ENCODE assay signal across 19 mouse cellular contexts in the genomic region with DNA sequence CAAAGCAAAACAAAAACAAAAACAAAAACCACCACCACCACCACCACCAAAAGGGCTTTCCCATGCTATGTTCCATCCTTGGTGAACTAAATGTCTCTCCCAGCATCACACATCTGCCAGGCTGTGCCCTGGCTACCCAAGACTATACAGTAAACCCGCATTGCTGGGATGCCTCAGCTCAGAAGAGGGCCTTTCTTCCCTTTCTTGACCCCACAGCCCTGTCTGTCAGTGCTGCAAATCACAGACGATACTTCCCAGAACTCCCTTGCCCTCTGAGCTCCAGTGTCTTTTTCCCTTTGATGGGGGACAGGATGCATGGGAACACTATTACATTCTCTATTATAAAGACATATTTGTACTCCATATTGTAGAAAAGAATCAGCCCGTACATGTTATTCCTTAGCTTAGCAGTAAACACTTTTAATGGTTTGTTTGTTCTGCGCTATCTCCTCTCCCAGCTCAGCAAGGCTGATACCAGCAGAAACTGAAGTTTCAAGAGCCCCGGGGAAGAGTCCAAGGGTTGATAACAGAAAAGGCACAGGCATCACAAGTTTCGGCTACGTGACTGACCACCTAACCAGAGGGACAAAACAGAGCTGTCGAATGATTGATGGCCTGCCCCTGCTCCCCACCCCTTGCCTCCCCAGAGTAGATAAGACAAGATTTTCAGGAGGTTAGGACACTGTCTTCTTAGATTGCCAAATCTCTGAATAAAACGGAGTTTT. TPM values are rescaled to one million over a fixed set of nuclear protein-coding genes. Genes with fewer than 3 reads are reported as not detected.
DNase-seq lines count a peak whose midpoint lies in the region; ATAC-seq lines count a peak whose summit lies in the region.
"Had no signal": no experiment of that assay in that cellular context is flagged by ENCODE, and none has a peak within 500 bp of the region (broad histone marks: within the 10 kb centered on the region; RNA-seq: fewer than 3 reads in every experiment).

No protein-coding gene starts in this region.

- H3K27me3 ChIP-seq in heart, embryonic 11.5 days (ENCODE audit: control insufficient read depth, insufficient read depth, low read length), result no peaks in the 10 kb centered on the region
- peaks cover 9% of the 10 kb centered on the region; the same call in 1 of the 2 replicates for H3K27me3 ChIP-seq in liver, embryonic 15.5 days
- peaks cover 4% of the 10 kb centered on the region for H3K27me3 ChIP-seq in liver, embryonic 12.5 days (replicated peaks)
- no peaks in the 10 kb centered on the region for H3K27me3 ChIP-seq in intestine, embryonic 16.5 days (replicated peaks; ENCODE audit: control insufficient read depth, insufficient read depth, low read length)
- no peaks in the 10 kb centered on the region for H3K27me3 ChIP-seq in kidney, embryonic 14.5 days (ENCODE audit: control insufficient read depth, insufficient read depth, low read length)
- H3K27me3 ChIP-seq: liver, embryonic 13.5 days; neural tube, embryonic 15.5 days had no signal

- no peak overlapping the region for H3K4me3 ChIP-seq in heart, embryonic 11.5 days (ENCODE audit: low read depth, low read length)
- H3K4me3 ChIP-seq in liver, embryonic 15.5 days (replicated peaks), result no peak overlapping the region
- no peak overlapping the region for H3K4me3 ChIP-seq in liver, embryonic 12.5 days
- no peak overlapping the region for H3K4me3 ChIP-seq in intestine, embryonic 16.5 days (ENCODE audit: low read length)
- no peak overlapping the region for H3K4me3 ChIP-seq in kidney, embryonic 14.5 days (ENCODE audit: low read length)
- H3K4me3 ChIP-seq: embryonic facial prominence, embryonic 13.5 days; liver, embryonic 13.5 days; neural tube, embryonic 15.5 days had no signal

- 28% methylated on average over 9 of the region's 9 CpGs for WGBS in heart, embryonic 11.5 days (ENCODE audit: insufficient replicate concordance)
- WGBS in liver, embryonic 15.5 days (ENCODE audit: insufficient replicate concordance), result 37% methylated on average over 9 of the region's 9 CpGs
- 36% methylated on average over 9 of the region's 9 CpGs for WGBS in liver, embryonic 12.5 days (ENCODE audit: insufficient replicate concordance)
- WGBS in intestine, embryonic 16.5 days, result 31% methylated on average over 9 of the region's 9 CpGs
- 59% methylated on average over 9 of the region's 9 CpGs for WGBS in kidney, embryonic 14.5 days

- DNase-seq in heart, adult 9 months (ENCODE audit: low spot score in 2 of 2), result no peak
- DNase-seq in embryo, embryonic 10.5 days (ENCODE audit: low spot score), result peak; percentile 22
- no peak for DNase-seq in layer of hippocampus, adult 18-20 months (ENCODE audit: low spot score in 2 of 2)
- DNase-seq: adrenal gland, postnatal 25 days; B cell, adult 2 months; cerebellum, adult 18-20 months; cerebellum, postnatal 36 days; kidney, adult 9 months; layer of hippocampus, postnatal 36 days; liver, embryonic 13.5 days had no signal

- H3K9me3 ChIP-seq in heart, embryonic 11.5 days (replicated peaks; ENCODE audit: control insufficient read depth, low read length), result no peaks in the 10 kb centered on the region
- H3K9me3 ChIP-seq in liver, embryonic 15.5 days (replicated peaks), result no peaks in the 10 kb centered on the region
- H3K9me3 ChIP-seq in liver, embryonic 12.5 days (replicated peaks), result no peaks in the 10 kb centered on the region
- no peaks in the 10 kb centered on the region for H3K9me3 ChIP-seq in intestine, embryonic 16.5 days (ENCODE audit: control insufficient read depth, low read length)
- no peaks in the 10 kb centered on the region for H3K9me3 ChIP-seq in kidney, embryonic 14.5 days (ENCODE audit: control insufficient read depth, low read length)
- H3K9me3 ChIP-seq: embryonic facial prominence, embryonic 13.5 days; liver, embryonic 13.5 days; neural tube, embryonic 15.5 days had no signal

- no peaks in the 10 kb centered on the region for H3K4me1 ChIP-seq in heart, embryonic 11.5 days (ENCODE audit: control insufficient read depth, insufficient read depth, low read length)
- H3K4me1 ChIP-seq in liver, embryonic 15.5 days (replicated peaks), result no peaks in the 10 kb centered on the region
- H3K4me1 ChIP-seq in liver, embryonic 12.5 days, result no peaks in the 10 kb centered on the region
- no peaks in the 10 kb centered on the region for H3K4me1 ChIP-seq in intestine, embryonic 16.5 days (ENCODE audit: control insufficient read depth, insufficient read depth, low read length)
- H3K4me1 ChIP-seq in kidney, embryonic 14.5 days (ENCODE audit: control insufficient read depth, insufficient read depth, low read length), result no peaks in the 10 kb centered on the region
- H3K4me1 ChIP-seq: embryonic facial prominence, embryonic 13.5 days; liver, embryonic 13.5 days; neural tube, embryonic 15.5 days had no signal

- peak overlapping the region; percentile 66; the same call in 1 of the 2 replicates for H3K27ac ChIP-seq in heart, embryonic 11.5 days (ENCODE audit: low read depth, low read length)
- no peak overlapping the region for H3K27ac ChIP-seq in liver, embryonic 15.5 days (replicated peaks)
- no peak overlapping the region for H3K27ac ChIP-seq in liver, embryonic 12.5 days
- peak overlapping the region; percentile 80 for H3K27ac ChIP-seq in intestine, embryonic 16.5 days (ENCODE audit: low read length)
- H3K27ac ChIP-seq in kidney, embryonic 14.5 days (ENCODE audit: low read depth, low read length), result no peak overlapping the region
- H3K27ac ChIP-seq: embryonic facial prominence, embryonic 13.5 days; hindbrain, postnatal 0 days; liver, embryonic 13.5 days; neural tube, embryonic 15.5 days had no signal

- H3K36me3 ChIP-seq in heart, embryonic 11.5 days (ENCODE audit: control insufficient read depth, insufficient read depth, low read length), result no peaks in the 10 kb centered on the region
- no peaks in the 10 kb centered on the region for H3K36me3 ChIP-seq in liver, embryonic 15.5 days (replicated peaks)
- H3K36me3 ChIP-seq in liver, embryonic 12.5 days, result no peaks in the 10 kb centered on the region
- no peaks in the 10 kb centered on the region for H3K36me3 ChIP-seq in intestine, embryonic 16.5 days (ENCODE audit: control insufficient read depth, insufficient read depth, low read length)
- no peaks in the 10 kb centered on the region for H3K36me3 ChIP-seq in kidney, embryonic 14.5 days (ENCODE audit: control insufficient read depth, insufficient read depth, low read length)
- H3K36me3 ChIP-seq: embryonic facial prominence, embryonic 13.5 days; liver, embryonic 13.5 days; neural tube, embryonic 15.5 days had no signal

- ATAC-seq in heart, embryonic 11.5 days (replicated peaks; ENCODE audit: insufficient number of reproducible peaks, low FRiP score, low TSS enrichment), result no peak
- ATAC-seq in liver, embryonic 15.5 days (ENCODE audit: insufficient read depth), result peak; percentile 25; the same call in 1 of the 2 replicates
- no peak for ATAC-seq in liver, embryonic 12.5 days
- ATAC-seq in intestine, embryonic 16.5 days, result peak; percentile 93
- ATAC-seq in kidney, embryonic 14.5 days (ENCODE audit: low FRiP score, low TSS enrichment), result no peak
- ATAC-seq: forebrain, embryonic 16.5 days; hindbrain, postnatal 0 days had no signal

- no peak overlapping the region for H3K9ac ChIP-seq in heart, embryonic 11.5 days (ENCODE audit: low read depth, low read length)
- no peak overlapping the region for H3K9ac ChIP-seq in liver, embryonic 15.5 days
- no peak overlapping the region for H3K9ac ChIP-seq in liver, embryonic 12.5 days
- H3K9ac ChIP-seq in intestine, embryonic 16.5 days (ENCODE audit: low read depth, low read length), result no peak overlapping the region
- no peak overlapping the region for H3K9ac ChIP-seq in kidney, embryonic 14.5 days (ENCODE audit: low read depth, low read length)
- H3K9ac ChIP-seq: embryonic facial prominence, embryonic 13.5 days; liver, embryonic 13.5 days; neural tube, embryonic 15.5 days had no signal

- H3K4me2 ChIP-seq in heart, embryonic 11.5 days, result no peak overlapping the region
- no peak overlapping the region for H3K4me2 ChIP-seq in liver, embryonic 15.5 days
- H3K4me2 ChIP-seq in liver, embryonic 12.5 days, result no peak overlapping the region
- no peak overlapping the region for H3K4me2 ChIP-seq in intestine, embryonic 16.5 days (ENCODE audit: low read depth, low read length)
- H3K4me2 ChIP-seq in kidney, embryonic 14.5 days (replicated peaks; ENCODE audit: low read depth, low read length), result no peak overlapping the region
- H3K4me2 ChIP-seq: embryonic facial prominence, embryonic 13.5 days; liver, embryonic 13.5 days; neural tube, embryonic 15.5 days had no signal

RNA-seq across cellular contexts. Expression of a gene that starts 11.3 kb away (rescaled TPM):
- polyA plus RNA-seq in heart, embryonic 11.5 days (2014; fragmentation: Nextera tagmentation; extraction: Ambion mirVana), result 441 and 477 TPM in 2 replicates
- 250 and 289 TPM in 2 replicates for polyA plus RNA-seq in liver, embryonic 15.5 days (2015; fragmentation: Nextera tagmentation; extraction: Ambion mirVana)
- polyA plus RNA-seq in liver, embryonic 12.5 days (2016; fragmentation: Nextera tagmentation; extraction: Ambion mirVana), result 289 and 294 TPM in 2 replicates
- 909 and 942 TPM in 2 replicates for polyA plus RNA-seq in intestine, embryonic 16.5 days (2015; fragmentation: Nextera tagmentation; extraction: Ambion mirVana)
- total RNA-seq in layer of hippocampus, adult 18-20 months (2021), result 100 to 1,000 TPM; 155 to 163 TPM
- 462 and 531 TPM in 2 replicates for polyA plus RNA-seq in kidney, embryonic 14.5 days (2014; fragmentation: Nextera tagmentation; extraction: Ambion mirVana)

Comparison
In these comparisons a context has a peak if more than half of its experiments do, and no peak if none do; other contexts are left out.
1. ATAC-seq: peak in liver, embryonic 15.5 days (single experiment) and intestine, embryonic 16.5 days (single experiment); none in heart, embryonic 11.5 days (single experiment), liver, embryonic 12.5 days (single experiment) and kidney, embryonic 14.5 days (single experiment).
2. H3K27ac ChIP-seq: peak in heart, embryonic 11.5 days (single experiment) and intestine, embryonic 16.5 days (single experiment); none in liver, embryonic 15.5 days (single experiment), liver, embryonic 12.5 days (single experiment) and kidney, embryonic 14.5 days (single experiment).